Mouse (Mus musculus) retina, postnatal 7 days (tissue): Measurements from ENCODE around the gene Tmem132d.

Experiments used
- DNase-seq: peaks from one replicate; pipeline ENCODE4 v3.0.0-alpha.2; 2012; ENCODE audit warnings: low read depth, low spot score

Tmem132d gene

DNA sequence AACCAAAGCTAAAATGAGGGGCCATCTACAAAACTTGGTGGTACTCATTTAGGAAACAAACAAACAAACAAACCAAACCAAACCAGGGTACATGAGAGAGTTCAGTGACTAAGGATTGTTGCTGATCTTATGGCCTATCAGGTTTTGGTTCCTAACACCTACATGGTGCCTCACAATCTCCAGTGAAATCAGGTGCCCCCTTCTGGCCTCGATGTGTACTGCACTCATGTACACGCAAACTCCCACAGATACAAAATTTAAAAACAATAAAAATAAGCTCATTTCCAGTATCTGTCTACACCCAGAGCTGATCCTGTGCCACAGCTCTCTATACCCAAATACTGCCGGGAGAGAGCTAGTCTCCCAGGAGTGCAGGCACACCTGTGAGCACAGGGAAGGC is 495.0 kb downstream of the Tmem132d start:
- DNase-seq, result no peak

DNA sequence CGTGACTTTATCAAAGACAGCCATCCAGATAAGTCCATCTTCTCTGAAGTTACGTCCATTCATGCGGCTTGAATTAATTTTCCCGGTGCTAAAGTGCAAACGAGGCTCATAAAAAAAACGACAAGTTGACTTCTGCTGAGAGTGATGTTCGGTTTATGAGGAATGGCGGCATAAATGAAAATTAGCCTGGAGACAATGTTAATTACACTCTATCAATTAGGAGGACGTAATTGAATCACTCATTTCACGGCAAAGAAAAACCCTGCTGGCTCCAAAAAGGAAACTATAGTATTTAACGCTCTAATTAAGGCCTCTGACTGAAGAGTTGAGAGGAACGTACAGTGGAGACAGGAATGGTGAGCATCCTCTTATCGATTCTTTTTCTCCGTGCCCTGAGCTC is 503.2 kb downstream of the Tmem132d start:
- no peak for DNase-seq

DNA sequence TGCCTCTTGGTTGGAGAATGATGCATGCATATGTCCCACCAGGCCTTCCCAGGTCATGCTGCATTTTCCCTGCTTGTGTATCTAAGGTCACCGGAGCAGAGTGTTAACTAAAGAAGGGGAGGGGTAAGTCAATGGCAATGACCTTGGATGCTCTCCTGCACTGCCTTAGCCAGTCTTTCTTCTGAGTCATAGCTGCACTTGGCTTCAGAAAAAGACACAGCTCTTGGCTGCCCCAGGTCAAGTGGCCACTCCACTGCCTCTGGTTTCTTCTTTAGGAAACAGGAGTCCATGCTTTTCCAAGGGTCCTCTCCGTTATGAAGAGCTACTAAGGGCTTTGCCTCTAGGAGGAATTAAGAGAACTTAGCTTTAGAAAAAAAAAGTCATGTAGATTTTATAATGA is 506.2 kb downstream of the Tmem132d start:
- no peak for DNase-seq

DNA sequence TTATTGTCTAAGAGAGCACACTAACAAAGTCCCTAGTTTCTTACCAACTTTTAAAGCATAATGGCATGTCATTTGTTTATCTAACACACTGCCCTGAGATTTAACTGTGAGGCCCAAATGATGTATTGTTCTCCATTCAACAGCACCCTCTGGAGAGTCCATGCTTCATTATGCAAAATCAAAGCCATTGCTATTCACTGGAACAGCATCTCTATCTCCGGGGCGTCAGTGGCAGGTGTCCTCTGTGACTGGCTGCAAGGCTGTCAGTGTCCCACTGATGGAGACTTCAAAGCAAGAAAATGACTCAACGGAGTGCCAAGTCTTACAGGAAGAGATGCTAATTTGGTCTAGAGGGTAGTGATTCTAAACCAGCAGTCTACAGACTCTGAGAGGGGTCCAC is 508.8 kb downstream of the Tmem132d start:
- no peak for DNase-seq

DNA sequence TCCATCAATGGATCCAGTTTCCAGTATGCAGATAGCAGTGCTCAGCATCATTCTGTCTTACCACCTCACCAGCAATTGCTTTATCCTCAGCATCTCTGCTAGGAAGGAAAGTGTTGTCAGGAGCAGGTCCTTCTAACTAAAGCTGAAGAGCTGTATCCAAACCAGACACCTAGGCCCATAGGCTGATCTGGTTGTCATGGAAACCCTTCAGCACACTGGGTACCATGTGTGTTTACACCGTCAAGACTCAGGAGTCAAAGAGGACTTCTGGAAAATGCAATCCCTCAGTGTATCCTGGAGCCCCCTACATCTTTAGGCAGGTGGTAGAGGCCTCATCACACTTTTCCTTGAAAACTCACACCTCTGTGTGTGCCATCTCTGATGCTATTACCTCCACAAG is 513.7 kb downstream of the Tmem132d start:
- no peak for DNase-seq

DNA sequence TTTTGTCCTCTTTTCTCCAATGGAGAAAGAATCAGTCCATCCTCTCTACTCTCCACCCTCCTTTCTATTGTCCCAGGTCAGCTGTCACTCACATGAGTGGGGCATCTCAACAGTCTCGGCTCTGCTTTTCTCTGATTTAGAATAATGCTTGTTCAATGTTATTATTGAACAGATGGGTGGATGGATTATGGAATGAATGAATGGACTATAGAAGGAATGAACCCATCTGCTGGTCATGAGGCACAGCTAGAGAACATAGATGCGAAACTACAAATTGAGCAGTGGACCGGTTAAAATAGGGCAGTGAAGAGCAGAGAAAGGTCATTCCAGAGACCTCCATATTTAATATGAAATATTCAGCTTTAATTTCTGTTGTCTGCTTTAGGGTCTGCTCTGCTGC is 514.5 kb downstream of the Tmem132d start:
- no peak for DNase-seq

DNA sequence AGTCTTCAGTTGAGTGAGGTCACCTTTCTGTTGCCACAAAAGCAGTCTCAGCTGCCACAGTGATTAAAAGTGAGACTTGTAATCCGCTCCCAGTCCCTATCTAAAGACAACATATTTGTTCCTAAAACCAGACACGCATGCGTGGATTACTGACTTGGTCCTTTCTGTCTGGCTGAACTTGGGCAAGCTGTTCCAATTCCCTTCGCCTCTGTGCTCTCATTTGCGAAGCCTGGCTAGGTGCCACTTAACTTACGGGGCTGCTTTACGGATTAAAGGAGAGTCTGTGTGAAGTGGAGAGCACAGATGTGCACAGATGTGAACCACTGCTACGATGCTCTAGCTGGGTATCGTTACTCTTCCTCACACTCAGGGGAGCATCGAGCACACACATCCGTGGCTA is 518.7 kb downstream of the Tmem132d start:
- no peak for DNase-seq

DNA sequence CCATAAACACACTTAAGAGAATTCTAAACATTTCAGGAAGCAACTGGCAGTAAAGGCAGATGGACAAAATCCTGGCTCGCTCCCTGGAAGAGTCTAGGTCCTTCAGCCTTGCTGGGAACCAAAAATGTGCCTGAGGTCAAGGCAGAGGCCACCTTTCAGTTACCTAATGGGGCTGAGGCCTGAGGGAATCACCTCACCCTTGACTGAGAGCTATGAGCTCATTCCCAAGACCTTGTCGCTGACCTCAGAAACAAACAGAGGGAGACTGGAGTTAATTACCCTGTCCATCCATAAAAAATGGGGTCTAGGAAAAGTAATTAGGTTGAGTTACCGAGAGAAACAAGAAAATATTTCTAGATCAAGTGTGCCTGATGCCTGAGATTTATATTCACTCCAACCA is 521.3 kb downstream of the Tmem132d start:
- DNase-seq, result no peak

DNA sequence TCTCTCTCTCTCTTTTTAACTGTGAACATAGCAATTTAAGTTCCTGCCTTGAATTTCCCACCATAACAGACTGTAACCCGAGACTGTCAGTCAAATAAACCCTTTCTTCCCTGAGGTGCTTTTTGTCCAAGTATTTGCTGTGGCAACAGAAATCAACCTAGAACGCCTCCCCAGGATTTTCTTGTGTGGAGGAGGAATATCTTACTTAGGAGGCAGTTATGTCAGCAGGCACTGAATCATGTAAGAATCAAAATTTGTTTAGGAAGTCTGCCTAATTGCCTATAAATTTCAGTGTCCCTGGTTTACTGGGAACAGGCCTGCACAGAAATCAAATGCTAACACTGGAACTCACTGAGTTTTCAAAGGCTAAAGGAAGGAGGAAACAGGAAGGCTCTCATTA is 522.5 kb downstream of the Tmem132d start:
- no peak for DNase-seq

DNA sequence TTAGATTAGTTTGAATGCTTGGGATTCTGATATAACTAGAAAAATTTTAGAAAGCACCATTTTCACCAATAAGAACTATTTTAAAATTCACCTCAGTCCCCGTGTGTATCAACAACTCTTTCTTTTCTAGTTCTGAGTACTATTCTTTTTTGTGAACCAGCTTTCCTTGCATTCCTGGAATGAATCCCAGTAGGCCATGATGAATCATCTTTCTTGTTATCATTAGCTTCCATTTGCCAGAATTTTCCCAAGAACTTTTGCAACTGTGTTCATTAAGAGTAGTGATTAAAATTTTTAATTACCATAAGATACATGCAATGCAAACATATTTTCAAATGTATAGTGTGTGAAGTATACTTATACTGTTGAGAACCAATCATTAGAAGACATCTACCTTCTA is 537.7 kb downstream of the Tmem132d start:
- no peak for DNase-seq

DNA sequence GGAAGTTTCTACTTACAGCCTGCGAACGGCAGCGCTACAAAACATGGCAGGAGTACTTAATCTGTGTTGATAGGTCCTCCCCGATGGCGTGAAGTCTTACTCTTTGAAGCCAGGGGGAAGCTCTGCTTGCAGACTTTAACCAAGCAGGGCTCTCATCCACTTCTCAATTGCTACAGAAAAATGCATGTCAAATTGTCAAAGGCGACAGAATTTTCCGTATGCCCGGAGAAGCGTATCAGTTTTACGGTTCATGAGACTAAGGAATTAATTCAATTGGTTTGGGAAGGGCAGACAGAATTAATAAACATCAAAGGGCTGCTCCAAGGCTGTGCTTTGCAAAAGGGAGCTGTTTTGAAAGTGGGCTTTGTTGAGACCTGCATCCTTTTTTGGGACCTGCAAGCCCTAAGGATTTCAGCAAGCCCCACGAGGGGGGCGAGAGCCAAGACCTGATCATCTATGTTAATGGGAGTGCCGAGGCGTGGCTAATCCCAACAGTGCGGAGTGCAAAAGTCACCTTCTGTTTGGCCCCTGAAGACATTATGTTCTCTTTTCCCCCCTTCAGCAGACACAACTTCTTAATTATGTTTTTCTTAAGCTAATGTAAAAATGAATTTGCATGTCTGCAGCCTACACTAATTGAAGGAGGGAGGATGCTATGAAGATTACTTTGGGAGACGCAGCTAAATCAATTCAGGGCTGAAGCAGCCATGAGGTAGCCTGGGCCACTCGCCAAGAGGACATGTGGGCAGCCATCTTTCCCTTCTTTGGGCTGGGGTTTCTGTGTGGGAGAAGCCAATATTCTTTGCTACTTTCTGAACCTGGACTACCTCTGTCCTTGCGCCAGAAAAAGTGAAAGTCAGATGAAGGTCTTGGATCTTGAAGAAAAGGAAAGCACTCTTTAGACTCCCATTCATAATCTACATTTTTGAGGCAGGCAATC is 547.0 kb downstream of the Tmem132d start:
- DNase-seq, result no peak

DNA sequence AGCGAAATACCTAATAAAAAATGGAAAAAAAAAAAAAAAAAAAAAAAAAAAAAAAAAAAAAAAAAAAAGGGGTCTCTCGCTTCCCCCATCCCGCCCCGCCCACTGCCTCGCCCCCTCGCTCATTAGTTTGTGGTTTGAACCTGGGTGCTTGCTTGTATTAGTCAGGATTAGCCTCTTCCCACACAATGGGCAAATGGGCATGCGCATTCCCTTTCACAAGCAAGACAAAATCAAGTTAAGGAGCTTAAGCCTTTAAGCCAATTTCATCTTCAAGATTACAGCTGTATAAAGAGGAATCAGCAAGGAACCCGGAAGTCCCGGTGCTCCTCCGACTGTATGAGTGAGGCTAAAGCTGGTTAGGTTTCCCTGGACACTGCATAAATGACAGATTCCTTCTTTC is 549.9 kb downstream of the Tmem132d start:
- DNase-seq, result peak; percentile 84

DNA sequence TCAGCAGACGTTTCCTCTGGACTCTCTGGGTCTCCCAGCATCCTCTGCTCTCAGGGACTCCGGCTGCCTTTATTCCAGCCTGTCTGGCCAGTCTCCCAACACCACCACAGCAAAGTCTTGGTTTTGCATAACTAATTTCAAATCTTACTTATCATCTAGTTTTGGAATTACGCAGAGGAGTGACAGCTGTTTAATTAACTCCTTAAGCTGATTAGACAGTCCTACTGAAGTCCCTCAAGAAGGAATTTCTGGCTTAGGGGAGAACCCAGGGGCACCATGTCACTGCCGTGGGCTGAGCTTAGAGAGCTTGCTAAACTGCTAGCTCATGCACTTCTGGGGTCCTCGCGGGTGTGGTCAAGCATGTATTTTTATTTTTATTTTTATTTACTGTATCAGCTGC is 558.4 kb downstream of the Tmem132d start:
- DNase-seq, result peak; percentile 36

DNA sequence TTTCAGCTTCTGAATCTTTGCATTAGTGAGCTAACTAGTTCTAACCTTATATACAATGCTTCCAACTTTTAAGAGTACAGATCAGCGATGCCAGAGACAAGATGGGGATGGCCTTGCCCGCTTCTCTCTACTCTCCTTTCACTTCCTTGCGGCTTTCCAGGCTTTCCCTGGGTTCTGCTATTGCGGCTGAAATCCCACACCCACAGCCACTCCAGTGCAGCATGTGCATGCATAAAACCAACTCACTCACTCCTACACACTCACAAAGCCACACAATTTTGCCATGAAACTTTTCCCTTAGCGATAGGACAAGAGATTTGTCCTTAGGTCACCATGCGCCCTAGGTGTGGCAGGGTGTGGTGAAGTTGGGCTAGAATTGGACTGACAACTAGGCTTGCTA is 567.7 kb downstream of the Tmem132d start:
- DNase-seq, result no peak

DNA sequence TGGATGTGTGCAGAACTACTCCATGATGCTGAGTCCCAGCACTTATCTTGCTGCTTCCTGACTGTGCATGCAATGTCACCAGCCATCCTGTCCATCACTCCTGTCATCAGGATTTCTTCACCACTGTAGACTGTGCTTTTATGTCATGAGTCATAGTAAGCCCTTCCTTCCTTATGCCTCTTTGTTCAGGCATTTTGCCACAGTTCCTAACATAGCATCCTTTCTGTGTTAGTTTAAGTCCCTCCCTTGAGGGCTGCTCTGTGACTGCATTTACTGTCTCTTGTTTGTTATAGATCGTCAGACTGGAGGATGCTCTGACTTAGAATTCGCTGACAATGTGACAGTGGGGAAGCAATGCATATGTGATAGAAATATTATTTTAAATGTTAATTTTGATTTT is 573.2 kb downstream of the Tmem132d start:
- no peak for DNase-seq

DNA sequence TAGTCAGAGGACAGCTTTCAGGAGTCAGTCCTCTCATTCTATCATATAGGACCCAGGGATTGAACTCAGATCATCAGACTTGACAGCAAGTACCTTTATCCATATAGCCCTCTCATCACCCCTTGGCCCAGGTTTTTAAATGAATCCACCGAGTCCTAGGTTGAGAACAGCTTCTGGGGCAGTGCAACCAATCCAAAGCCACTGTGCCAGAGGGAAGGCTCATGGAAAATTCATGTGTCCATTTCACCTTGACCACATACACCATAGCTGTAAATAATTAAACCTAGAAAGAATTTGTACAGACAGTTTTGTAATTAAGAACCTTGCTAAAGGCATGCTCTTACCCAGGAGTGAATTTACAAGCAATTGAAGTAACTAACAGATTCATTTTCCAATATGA is 580.6 kb downstream of the Tmem132d start:
- no peak for DNase-seq

DNA sequence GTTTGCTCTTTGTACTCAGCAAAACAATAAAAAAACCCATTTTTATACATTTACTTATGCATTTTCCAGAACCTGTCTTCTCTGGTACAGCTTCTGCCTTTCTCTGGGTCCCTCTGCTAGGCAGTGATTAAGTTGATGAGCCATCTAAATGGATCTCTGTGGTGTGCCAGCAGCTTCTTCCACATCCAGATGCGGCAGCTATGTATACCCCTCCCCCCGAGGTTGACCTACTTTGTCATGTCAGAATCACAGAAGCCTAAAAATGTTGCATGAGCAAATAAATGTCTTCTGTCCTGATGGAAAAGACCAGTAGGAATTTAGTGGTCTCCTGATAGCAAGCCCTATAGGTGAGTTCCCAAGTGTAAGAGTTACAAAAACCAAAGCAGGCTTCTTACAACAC is 601.1 kb downstream of the Tmem132d start:
- peak; percentile 13 for DNase-seq

DNA sequence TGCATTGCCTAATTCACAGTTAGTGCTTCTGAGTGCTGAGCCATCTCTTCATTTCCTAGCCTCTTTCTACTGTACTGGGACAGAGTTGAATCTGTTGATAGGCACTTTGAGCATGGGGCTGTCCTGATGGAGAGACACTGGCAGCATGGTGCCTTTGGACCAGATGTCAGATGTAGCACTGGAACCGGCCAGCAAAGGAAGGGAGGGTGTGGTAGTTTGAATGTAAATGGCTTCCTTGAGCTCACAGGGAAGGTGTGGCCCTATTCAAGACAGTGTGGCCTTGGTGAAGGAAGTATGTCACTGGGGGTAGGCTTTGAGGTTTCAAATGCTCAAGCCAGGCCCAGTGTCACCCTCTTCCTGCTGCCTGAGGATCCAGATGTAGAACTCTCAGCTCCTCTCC is 602.0 kb downstream of the Tmem132d start:
- no peak for DNase-seq

DNA sequence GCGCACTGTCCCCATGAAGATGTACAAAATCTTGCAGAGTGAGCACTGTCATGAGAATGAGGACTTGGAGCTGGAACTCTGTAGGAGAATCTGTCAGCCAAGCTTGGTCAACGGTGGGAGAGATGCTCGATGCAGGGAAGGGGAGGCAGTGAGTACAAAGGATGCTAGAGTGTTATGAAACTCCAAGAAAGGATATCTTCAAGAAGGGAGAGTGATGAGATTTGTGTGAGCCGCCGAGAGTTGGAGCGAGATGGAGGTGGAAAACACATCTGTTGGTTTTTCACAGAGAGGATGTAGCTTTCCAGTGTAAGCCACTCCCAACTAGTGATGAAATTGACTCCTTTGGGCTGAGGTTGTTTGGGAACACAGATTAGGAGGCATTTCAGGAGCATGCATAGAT is 604.1 kb downstream of the Tmem132d start:
- no peak for DNase-seq

DNA sequence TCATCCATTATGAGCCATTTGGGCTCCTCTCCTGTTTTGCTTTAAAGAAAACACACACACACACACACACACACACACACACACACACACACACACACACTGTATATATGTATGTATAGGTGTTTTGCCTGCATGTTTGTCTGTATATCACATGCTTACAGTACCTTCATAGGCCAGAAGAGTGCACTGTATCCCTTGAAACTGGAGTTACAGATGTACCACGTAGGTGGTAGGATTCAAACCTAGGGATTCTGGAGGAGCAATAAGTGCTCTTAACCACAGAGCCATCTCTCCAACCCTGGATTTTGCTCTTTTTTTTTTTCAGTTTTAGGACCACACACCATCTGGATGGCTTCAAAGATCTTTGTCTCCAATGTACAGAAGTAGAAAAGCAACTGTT is 610.9 kb downstream of the Tmem132d start:
- peak; percentile 11 for DNase-seq

DNA sequence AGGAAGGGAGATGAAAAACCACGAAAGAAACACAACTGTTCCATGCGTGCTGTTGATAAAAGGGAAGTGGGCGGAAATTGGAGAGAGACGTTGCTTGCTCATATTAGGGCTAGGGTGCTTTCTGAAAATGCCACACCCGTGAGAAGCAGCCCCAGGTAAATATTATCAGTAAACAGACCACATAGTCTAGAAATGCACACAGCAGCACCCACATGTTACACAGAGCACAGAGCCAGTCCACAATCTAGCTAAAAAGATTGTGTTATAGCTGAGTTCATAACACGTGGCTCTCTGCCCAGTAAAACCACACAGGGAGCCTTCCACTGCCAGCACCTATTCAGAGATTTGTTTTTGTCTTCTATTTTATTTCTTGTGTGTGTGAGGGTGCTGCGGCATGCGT is 617.6 kb downstream of the Tmem132d start:
- DNase-seq, result no peak

DNA sequence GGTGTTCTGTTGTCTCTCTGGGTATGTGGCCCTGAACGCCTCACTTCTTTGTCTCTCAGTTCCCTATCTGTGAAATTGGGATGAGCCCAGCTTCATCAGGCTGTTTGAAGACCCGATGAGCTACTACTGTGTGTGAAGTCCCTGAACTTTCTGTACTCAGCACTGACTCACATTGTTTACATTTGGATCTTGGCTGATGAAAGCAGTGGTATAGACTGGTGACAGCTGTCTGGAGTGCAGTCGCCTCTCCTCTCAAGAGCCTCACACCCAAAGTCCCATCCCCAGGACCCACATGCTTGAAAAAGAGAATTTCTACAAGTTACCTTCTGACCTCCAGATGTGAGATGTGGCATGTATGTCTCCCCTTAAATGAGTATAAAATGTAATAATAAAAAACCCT is 625.5 kb downstream of the Tmem132d start:
- DNase-seq, result no peak

DNA sequence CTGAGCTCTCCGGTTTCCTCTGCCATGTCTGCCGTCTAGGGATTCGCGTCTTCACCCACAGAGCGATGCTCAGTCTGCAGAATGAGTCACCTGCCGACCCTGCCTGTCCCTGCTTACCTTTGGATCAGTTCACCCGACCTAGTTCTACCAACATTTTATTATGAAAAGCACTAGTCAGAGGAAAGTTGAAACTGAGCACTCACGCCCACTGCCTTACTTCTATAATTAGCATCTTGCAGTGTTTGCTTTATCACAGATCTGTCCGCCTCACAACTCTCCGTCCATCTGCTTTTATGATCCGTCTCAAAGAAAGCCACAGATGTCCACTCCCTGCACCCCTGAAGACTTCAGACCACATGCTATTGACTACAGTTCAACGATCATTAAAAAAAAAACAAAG is 626.0 kb downstream of the Tmem132d start:
- DNase-seq, result no peak

DNA sequence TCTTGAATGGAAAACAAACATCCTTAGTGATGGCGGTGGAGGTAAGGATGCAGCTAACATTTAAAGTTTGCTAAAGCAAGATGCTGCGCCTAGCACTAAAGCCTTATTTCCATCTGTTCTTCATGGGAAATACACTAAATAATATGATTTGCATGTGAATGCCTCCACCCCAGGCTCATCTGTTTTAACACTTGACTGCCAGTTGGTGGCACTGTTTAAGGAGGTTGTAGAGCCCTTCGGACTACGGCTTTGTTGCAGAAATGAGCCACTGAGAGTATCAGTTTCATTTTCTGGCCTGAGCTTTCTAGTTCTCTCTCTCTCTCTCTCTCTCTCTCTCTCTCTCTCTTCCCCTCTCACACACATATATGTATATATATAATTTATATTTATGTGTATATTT is 632.0 kb downstream of the Tmem132d start:
- DNase-seq, result no peak
